In genomic region chr5:36335661-36336060, GRCm38 (mm10) we compare ENCODE assay signal across 29 mouse cellular contexts.
DNase-seq lines count a peak whose midpoint lies in the region; ATAC-seq and TF ChIP-seq lines count a peak whose summit lies in the region.
"Had no signal": no experiment of that assay in that cellular context is flagged by ENCODE, and none has a peak within 500 bp of the region (broad histone marks: within the 10 kb centered on the region; RNA-seq: fewer than 3 reads in every experiment).

No protein-coding gene starts in this region.

- H3K27me3 ChIP-seq in hindbrain, embryonic 12.5 days: no peaks in the 10 kb centered on the region; the same call in 1 of the 2 replicates
- no peaks in the 10 kb centered on the region for H3K27me3 ChIP-seq in hindbrain, postnatal 0 days (ENCODE audit: insufficient read depth, low read length)
- no peaks in the 10 kb centered on the region for H3K27me3 ChIP-seq in embryonic facial prominence, embryonic 10.5 days (replicated peaks; ENCODE audit: low read depth, poor library complexity, severe bottlenecking)
- H3K27me3 ChIP-seq in embryonic facial prominence, embryonic 14.5 days (replicated peaks; ENCODE audit: control insufficient read depth, insufficient read depth, low read length): no peaks in the 10 kb centered on the region
- no peaks in the 10 kb centered on the region for H3K27me3 ChIP-seq in stomach, embryonic 14.5 days (ENCODE audit: control insufficient read depth, insufficient read depth, low read length)
- H3K27me3 ChIP-seq: forebrain, embryonic 15.5 days; kidney, embryonic 15.5 days; neural tube, embryonic 12.5 days had no signal

- no peak for DNase-seq in hindbrain, postnatal 0 days (ENCODE audit: low spot score)
- no peak for DNase-seq in embryonic facial prominence, embryonic 10.5 days (ENCODE audit: low spot score)
- DNase-seq in embryonic facial prominence, embryonic 14.5 days (ENCODE audit: low spot score): peak; percentile 37
- no peak for DNase-seq in left cerebral cortex, adult 18-20 months (ENCODE audit: low spot score in 2 of 2)
- no peak for DNase-seq in spleen, postnatal 10 days (ENCODE audit: low spot score in 2 of 2)
- DNase-seq: adrenal gland, postnatal 36 days; B cell, adult 2 months; cerebellum, adult 18-20 months; gastrocnemius, postnatal 36 days; heart, adult 2 months; kidney, adult 18-20 months; kidney, postnatal 25 days; liver; lung, adult 2 months; lung, postnatal 10 days; right cerebral cortex, postnatal 4 days; thymus, adult 18-20 months; thymus, postnatal 25 days had no signal

- no peaks in the 10 kb centered on the region for H3K36me3 ChIP-seq in hindbrain, embryonic 12.5 days
- no peaks in the 10 kb centered on the region for H3K36me3 ChIP-seq in hindbrain, postnatal 0 days (ENCODE audit: insufficient read depth, low read length)
- no peaks in the 10 kb centered on the region for H3K36me3 ChIP-seq in embryonic facial prominence, embryonic 10.5 days (replicated peaks)
- H3K36me3 ChIP-seq in embryonic facial prominence, embryonic 14.5 days (ENCODE audit: control insufficient read depth, insufficient read depth, low read length): no peaks in the 10 kb centered on the region
- no peaks in the 10 kb centered on the region for H3K36me3 ChIP-seq in stomach, embryonic 14.5 days (ENCODE audit: control insufficient read depth, insufficient read depth, low read length)
- H3K36me3 ChIP-seq: forebrain, embryonic 15.5 days; heart, embryonic 13.5 days; kidney, embryonic 15.5 days; neural tube, embryonic 12.5 days had no signal

- peak overlapping the region; percentile 4; the same call in 1 of the 2 replicates for H3K27ac ChIP-seq in hindbrain, embryonic 12.5 days
- H3K27ac ChIP-seq in hindbrain, postnatal 0 days: no peak overlapping the region
- H3K27ac ChIP-seq in embryonic facial prominence, embryonic 10.5 days (replicated peaks): peak overlapping the region; percentile 48; the same call in 1 of the 2 replicates
- H3K27ac ChIP-seq in embryonic facial prominence, embryonic 14.5 days (replicated peaks; ENCODE audit: low read depth, low read length): no peak overlapping the region
- H3K27ac ChIP-seq in stomach, embryonic 14.5 days (ENCODE audit: low read length): 0 out of 2 replicates have a peak overlapping the region, but pooled peaks have one; percentile 4
- H3K27ac ChIP-seq: forebrain, embryonic 15.5 days; heart, adult 2 months; hindbrain, embryonic 14.5 days; kidney, embryonic 15.5 days; left cerebral cortex, adult 2 months; liver, embryonic 14.5 days; macrophage; neural tube, embryonic 12.5 days had no signal

- no peak overlapping the region for H3K4me2 ChIP-seq in hindbrain, embryonic 12.5 days (replicated peaks)
- no peak overlapping the region for H3K4me2 ChIP-seq in hindbrain, postnatal 0 days (ENCODE audit: low read depth, low read length)
- no peak overlapping the region for H3K4me2 ChIP-seq in embryonic facial prominence, embryonic 14.5 days (ENCODE audit: low read depth, low read length)
- no peak overlapping the region for H3K4me2 ChIP-seq in stomach, embryonic 14.5 days (replicated peaks; ENCODE audit: low read depth, low read length)
- H3K4me2 ChIP-seq: forebrain, embryonic 15.5 days; heart, embryonic 13.5 days; hindbrain, embryonic 14.5 days; kidney, embryonic 15.5 days; neural tube, embryonic 12.5 days had no signal

- no peak overlapping the region for H3K9ac ChIP-seq in hindbrain, embryonic 12.5 days
- H3K9ac ChIP-seq in hindbrain, postnatal 0 days (replicated peaks; ENCODE audit: low read length): no peak overlapping the region
- H3K9ac ChIP-seq in embryonic facial prominence, embryonic 14.5 days (ENCODE audit: low read depth, low read length): no peak overlapping the region
- no peak overlapping the region for H3K9ac ChIP-seq in stomach, embryonic 14.5 days (replicated peaks; ENCODE audit: low read depth, low read length)
- H3K9ac ChIP-seq: forebrain, embryonic 15.5 days; heart, embryonic 13.5 days; hindbrain, embryonic 14.5 days; kidney, embryonic 15.5 days; liver, embryonic 14.5 days; neural tube, embryonic 12.5 days had no signal

- no peak overlapping the region for H3K4me3 ChIP-seq in hindbrain, embryonic 12.5 days
- H3K4me3 ChIP-seq in hindbrain, postnatal 0 days (ENCODE audit: low read length): no peak overlapping the region
- H3K4me3 ChIP-seq in embryonic facial prominence, embryonic 10.5 days: no peak overlapping the region
- H3K4me3 ChIP-seq in embryonic facial prominence, embryonic 14.5 days (ENCODE audit: low read depth, low read length): no peak overlapping the region
- H3K4me3 ChIP-seq in stomach, embryonic 14.5 days (ENCODE audit: low read depth, low read length): no peak overlapping the region
- H3K4me3 ChIP-seq: forebrain, embryonic 15.5 days; heart, adult 2 months; heart, embryonic 13.5 days; kidney, embryonic 15.5 days; left cerebral cortex, adult 2 months; neural tube, embryonic 12.5 days had no signal

- H3K9me3 ChIP-seq in hindbrain, embryonic 12.5 days (replicated peaks): no peaks in the 10 kb centered on the region
- no peaks in the 10 kb centered on the region for H3K9me3 ChIP-seq in hindbrain, postnatal 0 days (ENCODE audit: low read length)
- H3K9me3 ChIP-seq in embryonic facial prominence, embryonic 10.5 days: no peaks in the 10 kb centered on the region
- no peaks in the 10 kb centered on the region for H3K9me3 ChIP-seq in embryonic facial prominence, embryonic 14.5 days (ENCODE audit: control insufficient read depth, low read length)
- H3K9me3 ChIP-seq in stomach, embryonic 14.5 days (ENCODE audit: control insufficient read depth, low read depth, low read length): no peaks in the 10 kb centered on the region
- H3K9me3 ChIP-seq: forebrain, embryonic 15.5 days; heart, embryonic 13.5 days; kidney, embryonic 15.5 days; neural tube, embryonic 12.5 days had no signal

- no peak for TF ChIP-seq CTCF in hindbrain, postnatal 0 days (IDR thresholded peaks at IDR 0.05; ENCODE audit: low read depth)

- ATAC-seq in hindbrain, embryonic 12.5 days (ENCODE audit: low FRiP score): no peak
- no peak for ATAC-seq in hindbrain, postnatal 0 days
- ATAC-seq in embryonic facial prominence, embryonic 14.5 days (ENCODE audit: low read depth): 0 out of 2 replicates have a peak, but pooled peaks have one; percentile 15
- ATAC-seq in stomach, embryonic 14.5 days (ENCODE audit: insufficient number of reproducible peaks, insufficient read depth, low FRiP score, low read depth): peak; percentile 64; the same call in 1 of the 2 replicates
- ATAC-seq: forebrain, embryonic 15.5 days; midbrain, embryonic 16.5 days had no signal

- peaks cover 53% of the 10 kb centered on the region for H3K4me1 ChIP-seq in hindbrain, embryonic 12.5 days
- peaks cover 33% of the 10 kb centered on the region for H3K4me1 ChIP-seq in hindbrain, postnatal 0 days (ENCODE audit: insufficient read depth, low read length)
- peaks cover 38% of the 10 kb centered on the region for H3K4me1 ChIP-seq in embryonic facial prominence, embryonic 10.5 days
- H3K4me1 ChIP-seq in embryonic facial prominence, embryonic 14.5 days (ENCODE audit: control insufficient read depth, insufficient read depth, low read length): peaks cover 20% of the 10 kb centered on the region
- peaks cover 11% of the 10 kb centered on the region; the same call in 1 of the 2 replicates for H3K4me1 ChIP-seq in stomach, embryonic 14.5 days (ENCODE audit: control insufficient read depth, insufficient read depth, low read length)

- 64% methylated on average over 2 of the region's 2 CpGs for WGBS in hindbrain, embryonic 12.5 days
- 90% methylated on average over 2 of the region's 2 CpGs for WGBS in hindbrain, postnatal 0 days
- 78% methylated on average over 2 of the region's 2 CpGs for WGBS in embryonic facial prominence, embryonic 10.5 days
- WGBS in embryonic facial prominence, embryonic 14.5 days: 66% methylated on average over 2 of the region's 2 CpGs
- 63% methylated on average over 2 of the region's 2 CpGs for WGBS in stomach, embryonic 14.5 days

Comparison
In these comparisons a context has a peak if more than half of its experiments do, and no peak if none do; other contexts are left out.
1. H3K27ac ChIP-seq: peak in hindbrain, embryonic 12.5 days (single experiment), embryonic facial prominence, embryonic 10.5 days (single experiment) and stomach, embryonic 14.5 days (single experiment); none in hindbrain, postnatal 0 days (single experiment) and embryonic facial prominence, embryonic 14.5 days (single experiment).
2. ATAC-seq: peak in embryonic facial prominence, embryonic 14.5 days (single experiment) and stomach, embryonic 14.5 days (single experiment); none in hindbrain, embryonic 12.5 days (single experiment) and hindbrain, postnatal 0 days (single experiment).